In the genomic region with DNA sequence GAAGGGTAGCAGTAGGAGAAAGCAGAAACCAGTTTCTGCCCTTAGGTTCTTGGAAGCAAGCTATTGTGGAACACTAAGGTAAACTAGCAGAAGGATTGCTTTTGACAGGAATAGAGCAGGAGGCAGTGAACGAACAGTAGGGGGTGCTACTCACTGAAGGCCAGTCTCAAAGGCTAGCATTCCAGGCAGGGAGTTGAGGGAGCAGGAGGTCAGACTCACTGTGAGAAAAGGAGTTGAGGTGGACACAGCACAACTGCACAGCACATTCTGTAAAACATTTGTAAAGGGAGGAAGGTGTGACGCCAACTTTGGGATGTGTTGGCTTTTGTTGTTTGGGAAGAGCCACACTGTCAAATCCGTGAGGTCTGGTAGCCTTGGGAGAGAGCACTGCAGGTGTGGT, we compare ENCODE assay signal across 8 mouse cellular contexts. TPM values are rescaled to one million over a fixed set of nuclear protein-coding genes. Genes with fewer than 3 reads are reported as not detected.
A peak's percentile ranks its signal among the peaks of the same experiment; 100 is the strongest.
DNase-seq lines count a peak whose midpoint lies in the region; ATAC-seq and TF ChIP-seq lines count a peak whose summit lies in the region.

No protein-coding gene starts in this region.

- WGBS in neural tube, embryonic 15.5 days, result 41% methylated on average over 3 of the region's 3 CpGs
- 40% methylated on average over 3 of the region's 3 CpGs for WGBS in heart, embryonic 15.5 days

- no peaks in the 10 kb centered on the region for H3K27me3 ChIP-seq in neural tube, embryonic 15.5 days (replicated peaks)
- no peaks in the 10 kb centered on the region for H3K27me3 ChIP-seq in heart, embryonic 15.5 days

- DNase-seq in neural tube, embryonic 10.5 days (ENCODE audit: extremely low spot score, low spot score), result peak; percentile 21
- peak; percentile 77 for DNase-seq in adipocyte (ENCODE audit: low spot score)
- peak; percentile 27 for DNase-seq in layer of hippocampus, adult 9-11 months

- H3K4me3 ChIP-seq in neural tube, embryonic 15.5 days (replicated peaks), result no peak overlapping the region
- H3K4me3 ChIP-seq in cortical plate, adult 2 months (ENCODE audit: insufficient read depth, low read length), result no peak overlapping the region
- 0 out of 2 replicates have a peak overlapping the region, but pooled peaks have one; percentile 17 for H3K4me3 ChIP-seq in heart, embryonic 15.5 days

- H3K27ac ChIP-seq in neural tube, embryonic 15.5 days (replicated peaks), result no peak overlapping the region
- no peak overlapping the region for H3K27ac ChIP-seq in cortical plate, adult 2 months (ENCODE audit: insufficient read depth, low read length)
- no peak overlapping the region for H3K27ac ChIP-seq in heart, embryonic 15.5 days

- no peak overlapping the region for H3K9ac ChIP-seq in neural tube, embryonic 15.5 days (replicated peaks)
- H3K9ac ChIP-seq in heart, embryonic 15.5 days, result no peak overlapping the region

- peaks cover 25% of the 10 kb centered on the region for H3K4me1 ChIP-seq in neural tube, embryonic 15.5 days
- H3K4me1 ChIP-seq in cortical plate, adult 2 months (ENCODE audit: control insufficient read depth, insufficient read depth, low read length), result peaks cover 8% of the 10 kb centered on the region; the same call in 1 of the 2 replicates
- H3K4me1 ChIP-seq in heart, embryonic 15.5 days (replicated peaks), result peaks cover 30% of the 10 kb centered on the region

- no peak for ATAC-seq in neural tube, embryonic 15.5 days (ENCODE audit: low FRiP score)
- ATAC-seq in heart, embryonic 15.5 days (replicated peaks; ENCODE audit: insufficient number of reproducible peaks, insufficient read depth, low FRiP score, low read depth), result no peak
- ATAC-seq in neutrophil, adult 5-6 weeks (ENCODE audit: extremely low read depth, insufficient number of reproducible peaks, low FRiP score, poor library complexity, severe bottlenecking), result peak; percentile 39; the same call in 1 of the 2 replicates
- no peak for ATAC-seq in frontal cortex, adult (ENCODE audit: low TSS enrichment)

- no peak for TF ChIP-seq POLR2A in cortical plate, adult 2 months (IDR thresholded peaks at IDR 0.05; ENCODE audit: extremely low read depth, insufficient read depth, low read length)

- no peaks in the 10 kb centered on the region for H3K36me3 ChIP-seq in neural tube, embryonic 15.5 days
- no peaks in the 10 kb centered on the region for H3K36me3 ChIP-seq in heart, embryonic 15.5 days

- peak; percentile 82 for TF ChIP-seq CTCF in cortical plate, adult 2 months (IDR thresholded peaks at IDR 0.05; ENCODE audit: extremely low read depth, insufficient read depth, low read length)

- no peaks in the 10 kb centered on the region for H3K9me3 ChIP-seq in neural tube, embryonic 15.5 days (replicated peaks)
- no peaks in the 10 kb centered on the region for H3K9me3 ChIP-seq in heart, embryonic 15.5 days (replicated peaks)

- H3K4me2 ChIP-seq in neural tube, embryonic 15.5 days, result no peak overlapping the region
- peak overlapping the region; percentile 35 for H3K4me2 ChIP-seq in heart, embryonic 15.5 days

RNA-seq across cellular contexts. Expression of gene Snrk, which starts 3.0 kb away (rescaled TPM):
- 74.3 and 76.6 TPM in 2 replicates for polyA plus RNA-seq in neural tube, embryonic 15.5 days (2015; fragmentation: Nextera tagmentation; extraction: Ambion mirVana)
- 78.6 and 79.6 TPM in 2 replicates for polyA plus RNA-seq in cortical plate, adult 2 months (2012; rRNA removed)
- 47.3 and 49.9 TPM in 2 replicates for polyA plus RNA-seq in heart, embryonic 15.5 days (2015; fragmentation: Nextera tagmentation; extraction: Ambion mirVana)
- total RNA-seq in neutrophil, adult 5-6 weeks (2017), result 165 and 197 TPM in 2 replicates

Comparison
In these comparisons a context has a peak if more than half of its experiments do, and no peak if none do; other contexts are left out.
1. DNase-seq: peak in every context shown above with its lines; median percentile 77 in adipocyte; 27 in layer of hippocampus, adult 9-11 months; 21 in neural tube, embryonic 10.5 days.